Mouse (Mus musculus) cortical plate, adult 2 months (tissue): ENCODE results near the gene Diablo.

ENCODE experiments used
- CTCF ChIP-seq: fragments of 200-500 bp; IDR thresholded peaks from 2 replicates; pipeline ENCODE4 v1.5.1; 2011; ENCODE audit warnings: mild to moderate bottlenecking, control low read depth, low read length; ENCODE audit not compliant: insufficient read depth; ENCODE audit errors: extremely low read depth
- POLR2A ChIP-seq: fragments of 200-500 bp; IDR thresholded peaks from 2 replicates; pipeline ENCODE4 v1.6.1; 2011; ENCODE audit warnings: mild to moderate bottlenecking, low read length, control low read depth; ENCODE audit not compliant: insufficient read depth; ENCODE audit errors: extremely low read depth

- TF ChIP-seq CTCF: no peak
- no peak for TF ChIP-seq POLR2A
Measured at GRCm38 (mm10) chr5:123556451-123556850, 32.5 kb upstream of the Diablo start.
